Mouse (Mus musculus) heart, embryonic 14.5 days (tissue): ENCODE measurements around the gene Bud13. TPM values are rescaled to one million over a fixed set of nuclear protein-coding genes. Genes with fewer than 3 reads are reported as not detected.
A peak's percentile ranks its signal among the peaks of the same experiment; 100 is the strongest.

Experiments used
- ATAC-seq: fragments of 200-750 bp; cut with Nextera tagmentation; 2 replicates; pipeline ENCODE4 v1.8.0; 2017; ENCODE audit warnings: low read depth, moderate TSS enrichment; ENCODE audit not compliant: insufficient number of reproducible peaks, insufficient read depth, low FRiP score
- H3K27ac ChIP-seq, 2 experiments: fragments of 200-500 bp in 1 of 2; fragments of 300-500 bp in 1 of 2; sonication (generic) in 1 of 2; replicated peaks in 1 of 2; 2 replicates each; pipeline ENCODE4 v1.5.1; 2012 to 2014; ENCODE audit warnings: low read depth in 2 of 2, low read length in 2 of 2, control low read depth in 1 of 2, mild to moderate bottlenecking in 1 of 2, mixed read lengths in 1 of 2; ENCODE audit not compliant: control insufficient read depth in 1 of 2, insufficient read depth in 1 of 2
- H3K27me3 ChIP-seq: fragments of 300-500 bp; sonication (generic); 2 replicates; pipeline ENCODE4 v1.6.1; 2014; ENCODE audit warnings: mild to moderate bottlenecking, low read length, control low read depth; ENCODE audit not compliant: control insufficient read depth, insufficient read depth
- H3K36me3 ChIP-seq: fragments of 300-500 bp; sonication (generic); 2 replicates; pipeline ENCODE4 v1.6.1; 2014; ENCODE audit warnings: mild to moderate bottlenecking, control low read depth, low read length, mixed read lengths; ENCODE audit not compliant: control insufficient read depth, insufficient read depth
- H3K4me1 ChIP-seq, 2 experiments: fragments of 200-500 bp in 1 of 2; fragments of 300-500 bp in 1 of 2; sonication (generic) in 1 of 2; 2 replicates each; pipeline ENCODE4 v1.6.1; 2012 to 2014; ENCODE audit warnings: low read length in 2 of 2, control low read depth in 1 of 2, mixed read lengths in 1 of 2; ENCODE audit not compliant: control insufficient read depth in 2 of 2, insufficient read depth in 2 of 2
- H3K4me2 ChIP-seq: fragments of 300-500 bp; sonication (generic); 2 replicates; pipeline ENCODE4 v1.6.1; 2014; ENCODE audit warnings: mild to moderate bottlenecking, low read length
- H3K4me3 ChIP-seq, 2 experiments: fragments of 200-500 bp in 1 of 2; fragments of 300-500 bp in 1 of 2; sonication (generic) in 1 of 2; 2 replicates each; pipeline ENCODE4 v1.5.1; 2012 to 2014; ENCODE audit warnings: low read length in 2 of 2, mild to moderate bottlenecking in 2 of 2, control low read depth in 1 of 2, low read depth in 1 of 2, moderate library complexity in 1 of 2; ENCODE audit not compliant: control insufficient read depth in 1 of 2, insufficient read depth in 1 of 2
- H3K9ac ChIP-seq: fragments of 300-500 bp; sonication (generic); 2 replicates; pipeline ENCODE4 v1.6.1; 2014; ENCODE audit warnings: mild to moderate bottlenecking, low read length
- H3K9me3 ChIP-seq: fragments of 300-500 bp; sonication (generic); 2 replicates; pipeline ENCODE4 v1.6.1; 2016; ENCODE audit warnings: low read length, control low read depth; ENCODE audit not compliant: control insufficient read depth
- WGBS: fragments of 180-500 bp; shearing (Covaris S2); extraction: QIAGEN DNeasy Blood & Tissue Kit; methylation state at CpG from one replicate; pipeline ENCODE4 v1.1.7; 2014; 5-methylcytosine and 5-hydroxymethylcytosine counted together
- polyA plus RNA-seq: library from polyadenylated mRNA; unstranded; fragments of >200 nt; fragmentation: Nextera tagmentation; extraction: Ambion mirVana; gene quantifications from 2 replicates; pipeline ENCODE4 v1.2.1, GENCODE M21; 2014

Bud13 gene
- polyA plus RNA-seq, 1 experiment from 2014 or later: 13.8 TPM

DNA sequence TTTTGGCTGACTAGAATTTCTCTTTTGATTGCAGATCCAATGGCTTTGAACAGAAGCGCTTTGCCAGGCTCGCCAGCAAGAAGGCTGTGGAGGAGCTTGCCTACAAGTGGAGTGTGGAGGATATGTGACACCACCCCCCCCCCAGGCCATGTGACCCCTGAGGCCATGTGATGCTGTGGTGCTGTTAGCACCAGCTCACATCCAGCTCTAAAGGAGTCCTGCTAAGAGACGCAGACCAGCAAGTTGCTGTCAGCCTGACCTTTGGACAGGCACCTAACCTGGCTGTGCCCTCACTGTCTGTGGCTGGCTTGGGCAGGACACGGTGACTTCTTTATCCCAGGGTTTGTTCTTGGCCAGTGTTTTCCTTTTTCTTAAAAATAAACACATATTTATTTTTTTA lies 15.6 kb downstream of the Bud13 start:
- Histone ChIP-seq H3K27ac (no peak overlapping the region), H3K9me3 (no peaks in the 10 kb centered on the region), H3K4me2 (no peak overlapping the region), H3K4me3 (no peak overlapping the region), H3K36me3 (peaks cover 59% of the 10 kb centered on the region), H3K27me3 (no peaks in the 10 kb centered on the region), H3K9ac (no peak overlapping the region), H3K4me1 (no peaks in the 10 kb centered on the region)
- no peak for ATAC-seq
- 75% methylated on average over 4 of the region's 4 CpGs for WGBS

DNA sequence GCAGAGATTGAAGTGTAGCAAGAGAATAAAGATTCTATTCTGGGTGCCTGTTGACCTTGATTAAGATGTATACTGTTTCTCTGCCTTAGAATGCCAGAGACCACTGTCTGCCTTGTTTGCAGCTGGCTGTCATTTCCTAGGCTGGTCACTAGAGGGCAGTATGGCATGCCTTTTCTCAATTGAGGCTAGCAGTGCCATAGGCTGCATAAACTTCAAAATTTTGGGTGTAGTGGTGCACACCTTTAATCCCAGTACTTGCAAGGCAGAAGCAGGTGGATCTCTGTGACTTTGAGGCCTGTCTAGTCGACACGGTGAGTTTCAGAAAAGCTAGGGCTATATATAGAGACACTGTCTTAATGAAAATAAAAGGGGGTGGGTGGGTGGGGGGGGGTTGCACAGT lies 19.3 kb downstream of the Bud13 start:
- H3K36me3 ChIP-seq: peaks cover 26% of the 10 kb centered on the region
- WGBS: 3% methylated on average over 2 of the region's 2 CpGs
- H3K4me3 ChIP-seq: no peak overlapping the region
- H3K27ac ChIP-seq: no peak overlapping the region
- H3K9me3 ChIP-seq: no peaks in the 10 kb centered on the region
- ATAC-seq: peak; percentile 47; the same call in 1 of the 2 replicates
- H3K9ac ChIP-seq: no peak overlapping the region
- H3K27me3 ChIP-seq: peaks cover 4% of the 10 kb centered on the region; the same call in 1 of the 2 replicates
- H3K4me1 ChIP-seq: no peaks in the 10 kb centered on the region
- no peak overlapping the region for H3K4me2 ChIP-seq

DNA sequence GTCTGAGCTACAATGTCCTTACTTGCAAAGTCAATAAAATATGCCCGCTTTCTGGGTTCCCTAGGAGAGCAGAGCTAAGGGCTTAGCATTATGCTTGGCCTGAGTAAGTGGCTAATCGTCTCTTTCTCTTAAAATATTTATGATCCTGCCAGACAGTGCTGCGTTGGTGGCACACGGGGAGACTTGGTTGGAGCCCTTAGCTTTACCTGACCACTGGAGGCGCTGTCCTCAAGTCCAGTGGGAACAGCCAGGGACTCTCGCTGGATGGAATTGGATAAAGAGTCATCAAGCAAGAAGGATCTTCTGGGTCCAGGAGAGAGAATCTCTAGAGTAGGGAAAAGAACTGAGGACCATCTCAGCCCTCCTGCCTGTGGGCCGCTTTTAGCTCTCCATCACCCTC lies 26.3 kb downstream of the Bud13 start:
- no peak overlapping the region for H3K4me2 ChIP-seq
- H3K27ac ChIP-seq: no peak overlapping the region
- no peaks in the 10 kb centered on the region for H3K9me3 ChIP-seq
- no peaks in the 10 kb centered on the region for H3K36me3 ChIP-seq
- 14% methylated on average over 7 of the region's 7 CpGs for WGBS
- ATAC-seq: no peak
- no peak overlapping the region for H3K9ac ChIP-seq
- H3K27me3 ChIP-seq: peaks cover 21% of the 10 kb centered on the region
- H3K4me3 ChIP-seq: no peak overlapping the region
- no peaks in the 10 kb centered on the region for H3K4me1 ChIP-seq

DNA sequence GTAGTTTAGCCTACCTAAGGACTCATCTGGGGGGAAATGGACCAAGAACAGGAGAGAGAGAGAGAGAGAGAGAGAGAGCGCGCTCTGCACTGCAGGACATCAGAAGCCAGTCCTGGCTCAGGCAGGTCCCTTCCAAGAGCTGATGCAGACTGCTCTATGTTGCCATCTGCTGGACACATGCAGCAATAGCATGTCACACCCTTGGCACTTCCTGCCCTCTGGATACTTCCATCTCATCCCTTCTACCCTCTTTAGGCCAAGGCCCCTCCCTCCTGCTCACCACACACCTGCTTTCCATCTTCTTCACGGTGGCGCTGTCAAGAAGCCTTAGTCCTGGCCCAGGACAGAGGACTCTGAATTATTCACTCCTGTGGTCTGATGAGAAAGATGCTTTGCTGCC lies 31.7 kb downstream of the Bud13 start:
- Histone ChIP-seq H3K9ac (no peak overlapping the region), H3K4me1 (no peaks in the 10 kb centered on the region), H3K27me3 (peaks cover 3% of the 10 kb centered on the region; the same call in 1 of the 2 replicates), H3K36me3 (no peaks in the 10 kb centered on the region), H3K4me3 (no peak overlapping the region), H3K9me3 (no peaks in the 10 kb centered on the region), H3K4me2 (no peak overlapping the region), H3K27ac (no peak overlapping the region)
- ATAC-seq: no peak
- WGBS: 2% methylated on average over 4 of the region's 4 CpGs

DNA sequence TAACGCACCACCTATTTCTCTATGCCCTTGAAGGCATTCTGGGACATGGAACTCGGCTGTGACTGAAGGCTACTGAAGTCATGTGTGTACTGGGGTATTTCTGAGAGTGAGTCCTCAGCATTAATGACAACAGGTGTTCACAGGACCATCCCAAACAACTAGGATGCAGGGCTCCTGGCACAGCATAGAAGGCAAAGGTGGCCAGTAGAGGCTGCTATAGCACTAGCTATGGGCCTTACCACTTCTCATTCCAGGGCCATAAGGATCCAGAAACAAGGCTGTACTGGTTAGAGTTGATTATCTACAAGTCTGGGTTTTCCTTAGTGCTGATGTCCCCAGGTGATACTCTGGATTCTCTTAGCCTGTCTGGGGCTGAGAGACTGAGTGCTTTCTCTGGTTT lies 32.1 kb downstream of the Bud13 start:
- H3K27me3 ChIP-seq: peaks cover 3% of the 10 kb centered on the region; the same call in 1 of the 2 replicates
- no peak overlapping the region for H3K9ac ChIP-seq
- H3K4me2 ChIP-seq: no peak overlapping the region
- no peak for ATAC-seq
- no peak overlapping the region for H3K4me3 ChIP-seq
- H3K9me3 ChIP-seq: peaks cover 2% of the 10 kb centered on the region; the same call in 1 of the 2 replicates
- H3K4me1 ChIP-seq: no peaks in the 10 kb centered on the region
- H3K27ac ChIP-seq: no peak overlapping the region
- WGBS: 34% methylated on average over 2 of the region's 2 CpGs
- H3K36me3 ChIP-seq: no peaks in the 10 kb centered on the region

DNA sequence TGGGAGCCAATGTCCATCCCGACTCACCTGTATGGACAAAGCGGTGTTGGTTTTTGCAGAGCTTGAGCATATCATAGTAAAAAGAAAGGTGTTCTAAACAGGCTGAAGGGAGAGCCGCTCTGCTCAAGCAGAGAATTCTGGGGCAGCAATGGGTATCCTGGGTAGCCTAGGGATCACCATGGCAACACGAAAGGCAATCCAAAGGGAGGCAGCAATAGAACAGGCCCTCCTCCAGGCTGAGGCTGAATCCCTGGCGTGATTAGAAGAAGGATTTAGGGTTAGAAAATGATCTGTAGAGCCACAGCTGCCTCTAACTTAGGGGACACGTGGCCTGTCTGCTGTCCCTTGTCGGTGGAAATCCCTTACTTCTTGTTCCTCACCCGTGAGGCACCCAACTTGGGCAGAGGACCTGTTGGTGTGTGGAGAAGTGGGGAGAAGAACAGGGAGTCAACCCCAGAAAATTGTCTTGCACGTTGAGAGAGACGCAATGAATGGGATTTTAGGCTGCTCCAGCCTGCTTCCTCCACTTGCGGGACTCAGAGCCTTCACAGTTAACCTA lies 33.1 kb downstream of the Bud13 start:
- Histone ChIP-seq H3K4me3 (no peak overlapping the region), H3K9me3 (peaks cover 3% of the 10 kb centered on the region; the same call in 1 of the 2 replicates), H3K4me2 (no peak overlapping the region), H3K27me3 (peaks cover 3% of the 10 kb centered on the region; the same call in 1 of the 2 replicates), H3K36me3 (no peaks in the 10 kb centered on the region), H3K9ac (no peak overlapping the region), H3K27ac (no peak overlapping the region), H3K4me1 (no peaks in the 10 kb centered on the region)
- WGBS: 59% methylated on average over 11 of the region's 11 CpGs
- ATAC-seq: no peak

- no peak overlapping the region for H3K4me2 ChIP-seq
- H3K27me3 ChIP-seq: peaks cover 3% of the 10 kb centered on the region; the same call in 1 of the 2 replicates
- H3K4me1 ChIP-seq: no peaks in the 10 kb centered on the region
- no peak for ATAC-seq
- peaks cover 3% of the 10 kb centered on the region; the same call in 1 of the 2 replicates for H3K9me3 ChIP-seq
- H3K4me3 ChIP-seq: no peak overlapping the region
- no peak overlapping the region for H3K9ac ChIP-seq
- no peak overlapping the region for H3K27ac ChIP-seq
- 29% methylated on average over 5 of the region's 5 CpGs for WGBS
- H3K36me3 ChIP-seq: no peaks in the 10 kb centered on the region
Measured at GRCm38 (mm10) chr9:46316388-46316787, 33.6 kb downstream of the Bud13 start.

- H3K36me3 ChIP-seq: no peaks in the 10 kb centered on the region
- ATAC-seq: no peak
- H3K27ac ChIP-seq: no peak overlapping the region
- peaks cover 3% of the 10 kb centered on the region; the same call in 1 of the 2 replicates for H3K9me3 ChIP-seq
- H3K27me3 ChIP-seq: peaks cover 3% of the 10 kb centered on the region; the same call in 1 of the 2 replicates
- H3K4me1 ChIP-seq: no peaks in the 10 kb centered on the region
- H3K4me2 ChIP-seq: no peak overlapping the region
- 60% methylated on average over 8 of the region's 8 CpGs for WGBS
- H3K4me3 ChIP-seq: no peak overlapping the region
- no peak overlapping the region for H3K9ac ChIP-seq
Measured at GRCm38 (mm10) chr9:46316909-46317308, 34.1 kb downstream of the Bud13 start.
